Mouse (Mus musculus): ENCODE measurements around the gene Polr1a. TPM values are rescaled to one million over a fixed set of nuclear protein-coding genes. Genes with fewer than 3 reads are reported as not detected.

The Polr1a gene
- polyA plus RNA-seq, 1 experiment from 2014 or later: 18.3 TPM

GRCm38 (mm10) chr6:71935737-71936136 is 26.9 kb downstream of the Polr1a start:
- H3K36me3 ChIP-seq (ENCODE audit: control insufficient read depth, insufficient read depth, low read length): peaks cover 33% of the 10 kb centered on the region
- H3K4me2 ChIP-seq (ENCODE audit: low read length): no peak overlapping the region
- no peak overlapping the region for H3K27ac ChIP-seq (ENCODE audit: low read depth, low read length)
- no peak overlapping the region for H3K4me3 ChIP-seq (ENCODE audit: low read length)
- H3K4me1 ChIP-seq (ENCODE audit: control insufficient read depth, insufficient read depth, low read depth, low read length): no peaks in the 10 kb centered on the region; the same call in 1 of the 2 replicates
- ATAC-seq: no peak
- no peaks in the 10 kb centered on the region for H3K9me3 ChIP-seq (ENCODE audit: control insufficient read depth, low read length)
- no peaks in the 10 kb centered on the region for H3K27me3 ChIP-seq (replicated peaks; ENCODE audit: control insufficient read depth, insufficient read depth, low read length)
- H3K9ac ChIP-seq (ENCODE audit: low read depth, low read length): no peak overlapping the region
- 57% methylated on average over 2 of the region's 2 CpGs for WGBS

- WGBS: 92% methylated on average over 6 of the region's 6 CpGs
- Histone ChIP-seq H3K4me1 (ENCODE audit: control insufficient read depth, insufficient read depth, low read depth, low read length) (no peaks in the 10 kb centered on the region), H3K4me2 (ENCODE audit: low read length) (no peak overlapping the region), H3K36me3 (ENCODE audit: control insufficient read depth, insufficient read depth, low read length) (peaks cover 19% of the 10 kb centered on the region), H3K4me3 (ENCODE audit: low read length) (no peak overlapping the region), H3K9me3 (ENCODE audit: control insufficient read depth, low read length) (no peaks in the 10 kb centered on the region), H3K27ac (ENCODE audit: low read depth, low read length) (no peak overlapping the region), H3K9ac (ENCODE audit: low read depth, low read length) (no peak overlapping the region), H3K27me3 (replicated peaks; ENCODE audit: control insufficient read depth, insufficient read depth, low read length) (no peaks in the 10 kb centered on the region)
- no peak for ATAC-seq
Measured at GRCm38 (mm10) chr6:71940912-71941311, 32.1 kb downstream of the Polr1a start.

- no peak for ATAC-seq
- Histone ChIP-seq H3K36me3 (ENCODE audit: control insufficient read depth, insufficient read depth, low read length) (peaks cover 12% of the 10 kb centered on the region), H3K4me2 (ENCODE audit: low read length) (no peak overlapping the region)
Measured at GRCm38 (mm10) chr6:71945101-71945500, 36.2 kb downstream of the Polr1a start.

GRCm38 (mm10) chr6:71946121-71946520 is 37.3 kb downstream of the Polr1a start:
- Histone ChIP-seq H3K4me3 (ENCODE audit: low read length) (no peak overlapping the region), H3K9ac (ENCODE audit: low read depth, low read length) (no peak overlapping the region), H3K9me3 (ENCODE audit: control insufficient read depth, low read length) (no peaks in the 10 kb centered on the region), H3K27ac (ENCODE audit: low read depth, low read length) (no peak overlapping the region), H3K4me1 (ENCODE audit: control insufficient read depth, insufficient read depth, low read depth, low read length) (no peaks in the 10 kb centered on the region), H3K27me3 (replicated peaks; ENCODE audit: control insufficient read depth, insufficient read depth, low read length) (no peaks in the 10 kb centered on the region), H3K36me3 (ENCODE audit: control insufficient read depth, insufficient read depth, low read length) (peaks cover 12% of the 10 kb centered on the region), H3K4me2 (ENCODE audit: low read length) (no peak overlapping the region)
- 93% methylated on average over 8 of the region's 8 CpGs for WGBS
- no peak for ATAC-seq

More at GRCm38 (mm10) chr6:71945101-71945500, 36.2 kb downstream of the Polr1a start:
- Histone ChIP-seq H3K27me3 (replicated peaks; ENCODE audit: control insufficient read depth, insufficient read depth, low read length) (no peaks in the 10 kb centered on the region), H3K4me3 (ENCODE audit: low read length) (no peak overlapping the region), H3K9ac (ENCODE audit: low read depth, low read length) (no peak overlapping the region), H3K27ac (ENCODE audit: low read depth, low read length) (no peak overlapping the region), H3K4me1 (ENCODE audit: control insufficient read depth, insufficient read depth, low read depth, low read length) (no peaks in the 10 kb centered on the region), H3K9me3 (ENCODE audit: control insufficient read depth, low read length) (no peaks in the 10 kb centered on the region)
- WGBS: 91% methylated on average over 6 of the region's 6 CpGs

GRCm38 (mm10) chr6:71949721-71950120 is 40.9 kb downstream of the Polr1a start:
- WGBS: 82% methylated on average over 3 of the region's 3 CpGs
- H3K4me2 ChIP-seq (ENCODE audit: low read length): no peak overlapping the region
- no peak overlapping the region for H3K4me3 ChIP-seq (ENCODE audit: low read length)
- peaks cover 19% of the 10 kb centered on the region for H3K36me3 ChIP-seq (ENCODE audit: control insufficient read depth, insufficient read depth, low read length)
- no peaks in the 10 kb centered on the region for H3K9me3 ChIP-seq (ENCODE audit: control insufficient read depth, low read length)
- no peak overlapping the region for H3K9ac ChIP-seq (ENCODE audit: low read depth, low read length)
- no peaks in the 10 kb centered on the region for H3K27me3 ChIP-seq (replicated peaks; ENCODE audit: control insufficient read depth, insufficient read depth, low read length)
- ATAC-seq: no peak
- H3K27ac ChIP-seq (ENCODE audit: low read depth, low read length): no peak overlapping the region
- H3K4me1 ChIP-seq (ENCODE audit: control insufficient read depth, insufficient read depth, low read depth, low read length): no peaks in the 10 kb centered on the region

GRCm38 (mm10) chr6:71950592-71950991 is 41.7 kb downstream of the Polr1a start:
- Histone ChIP-seq H3K4me2 (ENCODE audit: low read length) (no peak overlapping the region), H3K27me3 (replicated peaks; ENCODE audit: control insufficient read depth, insufficient read depth, low read length) (no peaks in the 10 kb centered on the region), H3K4me3 (ENCODE audit: low read length) (no peak overlapping the region), H3K9me3 (ENCODE audit: control insufficient read depth, low read length) (no peaks in the 10 kb centered on the region), H3K9ac (ENCODE audit: low read depth, low read length) (no peak overlapping the region), H3K4me1 (ENCODE audit: control insufficient read depth, insufficient read depth, low read depth, low read length) (no peaks in the 10 kb centered on the region), H3K36me3 (ENCODE audit: control insufficient read depth, insufficient read depth, low read length) (peaks cover 19% of the 10 kb centered on the region), H3K27ac (ENCODE audit: low read depth, low read length) (no peak overlapping the region)
- no peak for ATAC-seq
- WGBS: 82% methylated on average over 3 of the region's 3 CpGs

GRCm38 (mm10) chr6:71951192-71951591 is 42.3 kb downstream of the Polr1a start:
- H3K9ac ChIP-seq (ENCODE audit: low read depth, low read length): no peak overlapping the region
- H3K4me2 ChIP-seq (ENCODE audit: low read length): no peak overlapping the region
- ATAC-seq: no peak
- H3K36me3 ChIP-seq (ENCODE audit: control insufficient read depth, insufficient read depth, low read length): peaks cover 17% of the 10 kb centered on the region
- H3K27me3 ChIP-seq (replicated peaks; ENCODE audit: control insufficient read depth, insufficient read depth, low read length): no peaks in the 10 kb centered on the region
- no peak overlapping the region for H3K27ac ChIP-seq (ENCODE audit: low read depth, low read length)
- no peaks in the 10 kb centered on the region for H3K9me3 ChIP-seq (ENCODE audit: control insufficient read depth, low read length)
- no peaks in the 10 kb centered on the region for H3K4me1 ChIP-seq (ENCODE audit: control insufficient read depth, insufficient read depth, low read depth, low read length)
- H3K4me3 ChIP-seq (ENCODE audit: low read length): no peak overlapping the region
- 90% methylated on average over 5 of the region's 5 CpGs for WGBS

- Histone ChIP-seq H3K4me2 (ENCODE audit: low read length) (no peak overlapping the region), H3K4me1 (ENCODE audit: control insufficient read depth, insufficient read depth, low read depth, low read length) (no peaks in the 10 kb centered on the region), H3K27me3 (replicated peaks; ENCODE audit: control insufficient read depth, insufficient read depth, low read length) (no peaks in the 10 kb centered on the region), H3K4me3 (ENCODE audit: low read length) (no peak overlapping the region), H3K27ac (ENCODE audit: low read depth, low read length) (no peak overlapping the region), H3K9me3 (ENCODE audit: control insufficient read depth, low read length) (no peaks in the 10 kb centered on the region), H3K36me3 (ENCODE audit: control insufficient read depth, insufficient read depth, low read length) (peaks cover 7% of the 10 kb centered on the region; the same call in 1 of the 2 replicates), H3K9ac (ENCODE audit: low read depth, low read length) (no peak overlapping the region)
- 91% methylated on average over 5 of the region's 5 CpGs for WGBS
- no peak for ATAC-seq
Measured at GRCm38 (mm10) chr6:71962119-71962518, 53.3 kb downstream of the Polr1a start.

- WGBS: 97% methylated on average over 6 of the region's 6 CpGs
- Histone ChIP-seq H3K4me3 (ENCODE audit: low read length) (no peak overlapping the region), H3K4me2 (ENCODE audit: low read length) (no peak overlapping the region)
Measured at GRCm38 (mm10) chr6:71962706-71963105, 53.9 kb downstream of the Polr1a start.

GRCm38 (mm10) chr6:71963561-71963960 is 54.7 kb downstream of the Polr1a start:
- no peak overlapping the region for H3K4me3 ChIP-seq (ENCODE audit: low read length)
- ATAC-seq: no peak
- no peaks in the 10 kb centered on the region for H3K4me1 ChIP-seq (ENCODE audit: control insufficient read depth, insufficient read depth, low read depth, low read length)
- WGBS: 99% methylated on average over 11 of the region's 11 CpGs
- no peaks in the 10 kb centered on the region for H3K27me3 ChIP-seq (replicated peaks; ENCODE audit: control insufficient read depth, insufficient read depth, low read length)
- no peak overlapping the region for H3K9ac ChIP-seq (ENCODE audit: low read depth, low read length)
- peaks cover 9% of the 10 kb centered on the region; the same call in 1 of the 2 replicates for H3K36me3 ChIP-seq (ENCODE audit: control insufficient read depth, insufficient read depth, low read length)
- no peak overlapping the region for H3K4me2 ChIP-seq (ENCODE audit: low read length)
- no peaks in the 10 kb centered on the region for H3K9me3 ChIP-seq (ENCODE audit: control insufficient read depth, low read length)
- H3K27ac ChIP-seq (ENCODE audit: low read depth, low read length): no peak overlapping the region

More at GRCm38 (mm10) chr6:71962706-71963105, 53.9 kb downstream of the Polr1a start:
- Histone ChIP-seq H3K9ac (ENCODE audit: low read depth, low read length) (no peak overlapping the region), H3K9me3 (ENCODE audit: control insufficient read depth, low read length) (no peaks in the 10 kb centered on the region), H3K4me1 (ENCODE audit: control insufficient read depth, insufficient read depth, low read depth, low read length) (no peaks in the 10 kb centered on the region), H3K27me3 (replicated peaks; ENCODE audit: control insufficient read depth, insufficient read depth, low read length) (no peaks in the 10 kb centered on the region), H3K36me3 (ENCODE audit: control insufficient read depth, insufficient read depth, low read length) (peaks cover 7% of the 10 kb centered on the region; the same call in 1 of the 2 replicates), H3K27ac (ENCODE audit: low read depth, low read length) (no peak overlapping the region)
- ATAC-seq: no peak

Measured in hindbrain, embryonic 16.5 days (tissue).